Mouse (Mus musculus) thymus, adult 2 months (tissue): Measurements from ENCODE around the gene Tmc6. TPM values are rescaled to one million over a fixed set of nuclear protein-coding genes. Genes with fewer than 3 reads are reported as not detected.

Source experiments
- DNase-seq: peaks from one replicate; pipeline ENCODE4 v3.0.0; 2021
- H3K27ac ChIP-seq: fragments of 200-500 bp; 2 replicates; pipeline ENCODE4 v1.5.1; 2012; ENCODE audit warnings: low read length, control low read depth; ENCODE audit not compliant: control insufficient read depth, insufficient read depth
- H3K27me3 ChIP-seq: fragments of 200-500 bp; 2 replicates; pipeline ENCODE4 v1.6.1; 2012; ENCODE audit warnings: mild to moderate bottlenecking, low read length, moderate library complexity, mixed read lengths; ENCODE audit not compliant: control insufficient read depth, insufficient read depth
- H3K36me3 ChIP-seq: fragments of 200-500 bp; 2 replicates; pipeline ENCODE4 v1.6.1; 2012; ENCODE audit warnings: mild to moderate bottlenecking, low read length, moderate library complexity; ENCODE audit not compliant: control insufficient read depth, insufficient read depth
- H3K4me1 ChIP-seq: fragments of 200-500 bp; replicated peaks from 2 replicates; pipeline ENCODE4 v1.6.1; 2012; ENCODE audit warnings: low read length; ENCODE audit not compliant: control insufficient read depth, insufficient read depth
- H3K4me3 ChIP-seq: fragments of 200-500 bp; 2 replicates; pipeline ENCODE4 v1.5.1; 2012; ENCODE audit warnings: mild to moderate bottlenecking, low read length, control low read depth, moderate library complexity; ENCODE audit not compliant: control insufficient read depth, insufficient read depth
- CTCF ChIP-seq: fragments of 200-500 bp; IDR thresholded peaks from 2 replicates; pipeline ENCODE4 v1.5.1; 2012; ENCODE audit warnings: mild to moderate bottlenecking, control low read depth, low read length, moderate library complexity, borderline replicate concordance; ENCODE audit not compliant: control insufficient read depth, poor library complexity, insufficient read depth; ENCODE audit errors: extremely low read depth
- POLR2A ChIP-seq: fragments of 200-500 bp; IDR thresholded peaks from 2 replicates; pipeline ENCODE4 v1.6.1; 2012; ENCODE audit warnings: mild to moderate bottlenecking, low read length, control low read depth, moderate library complexity; ENCODE audit not compliant: control insufficient read depth, poor library complexity, insufficient read depth; ENCODE audit errors: extremely low read depth
- WGBS: fragments of 180-500 bp; shearing (Covaris S2); methylation state at CpG from one replicate; pipeline ENCODE4 v1.1.7; 2018; 5-methylcytosine and 5-hydroxymethylcytosine counted together
- polyA plus RNA-seq: library from polyadenylated mRNA; depleted of rRNA; stranded (reverse); fragments of >200 nt; gene quantifications from 2 replicates; pipeline ENCODE4 v1.2.3, GENCODE M21; 2012

Tmc6 gene
- polyA plus RNA-seq, 1 experiment, result 201 TPM

DNA sequence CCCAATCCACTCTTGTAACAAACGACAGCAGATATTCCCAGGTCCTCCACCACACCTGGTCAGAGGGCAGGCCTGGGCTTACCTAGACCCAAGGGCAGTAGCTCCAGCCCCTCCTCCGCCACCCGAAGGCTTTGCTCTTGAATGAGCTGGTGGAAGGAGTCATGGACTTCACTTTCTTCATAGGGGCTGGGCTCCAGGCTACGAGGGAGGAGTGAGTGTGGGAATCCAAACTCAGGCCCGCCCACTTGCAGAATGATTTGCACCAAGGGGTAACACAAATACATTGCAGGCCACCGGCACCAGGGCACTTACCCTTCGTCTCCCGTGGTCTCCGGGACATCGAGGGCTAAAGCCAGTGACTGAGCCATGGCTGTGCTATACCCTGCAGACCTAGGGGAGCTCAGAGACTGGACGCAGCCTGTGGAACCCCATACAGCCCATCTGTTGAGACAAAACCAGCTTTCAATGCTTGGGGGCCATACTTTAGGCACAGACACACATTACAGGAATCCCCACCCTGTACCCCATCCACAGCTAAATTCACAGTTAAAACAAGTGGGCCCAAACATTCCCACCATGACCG lies 3.1 kb downstream of the Tmc6 start:
- 45% methylated on average over 12 of the region's 12 CpGs for WGBS
- DNase-seq, result no peak
- Histone ChIP-seq H3K4me1 (peaks cover 51% of the 10 kb centered on the region), H3K36me3 (peaks cover 18% of the 10 kb centered on the region), H3K27ac (peak overlapping the region; percentile 99), H3K27me3 (no peaks in the 10 kb centered on the region), H3K4me3 (peak overlapping the region; percentile 99)
- TF ChIP-seq POLR2A (no peak), CTCF (no peak)

DNA sequence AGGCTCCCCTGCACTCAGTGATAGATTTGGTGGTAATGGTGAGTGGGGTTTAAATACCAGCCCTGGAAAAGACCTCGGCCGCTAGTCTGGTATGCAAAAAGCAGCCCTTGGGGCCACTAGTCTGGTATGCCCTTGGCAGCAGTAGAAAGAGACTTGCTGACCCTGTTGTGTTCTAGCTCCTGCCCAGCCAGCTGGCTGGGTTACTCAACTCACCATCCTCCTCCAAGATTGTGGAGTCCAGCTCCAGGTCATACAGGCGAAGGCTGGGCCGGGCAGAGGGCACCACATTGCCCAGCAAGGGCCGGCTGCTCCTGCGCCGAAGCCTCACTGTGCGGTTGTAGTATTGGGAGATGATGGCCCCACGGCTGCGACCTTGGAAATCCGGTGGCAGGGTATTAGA lies 4.0 kb downstream of the Tmc6 start:
- peaks cover 44% of the 10 kb centered on the region for H3K4me1 ChIP-seq
- 98% methylated on average over 11 of the region's 11 CpGs for WGBS
- peak overlapping the region; percentile 85 for H3K27ac ChIP-seq
- TF ChIP-seq CTCF (no peak), POLR2A (no peak)
- H3K36me3 ChIP-seq, result peaks cover 23% of the 10 kb centered on the region
- no peaks in the 10 kb centered on the region for H3K27me3 ChIP-seq
- no peak for DNase-seq
- no peak overlapping the region for H3K4me3 ChIP-seq

DNA sequence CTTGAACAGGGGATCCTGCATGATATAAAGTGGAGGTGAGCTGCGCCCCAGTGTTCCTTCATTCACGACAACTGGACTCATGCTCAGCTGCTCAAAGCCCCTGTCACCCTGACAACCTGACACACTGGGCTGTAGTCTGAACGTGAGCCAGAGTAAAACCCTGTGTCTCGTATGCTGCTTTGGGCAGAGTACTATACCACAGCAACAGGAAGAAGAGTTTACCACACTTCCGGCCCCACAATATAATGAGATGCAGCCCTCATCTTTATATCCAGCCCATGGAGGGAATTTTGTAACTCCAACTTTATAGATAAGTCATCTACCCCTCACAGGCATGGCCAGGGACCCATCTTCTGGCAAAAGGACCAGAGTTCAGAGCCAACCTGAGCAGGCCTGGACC lies 4.9 kb downstream of the Tmc6 start:
- 19% methylated on average over 5 of the region's 5 CpGs for WGBS
- H3K4me3 ChIP-seq, result no peak overlapping the region
- peaks cover 44% of the 10 kb centered on the region for H3K4me1 ChIP-seq
- peak overlapping the region; percentile 85 for H3K27ac ChIP-seq
- peak; percentile 45 for DNase-seq
- H3K27me3 ChIP-seq, result no peaks in the 10 kb centered on the region
- TF ChIP-seq CTCF (no peak), POLR2A (no peak)
- peaks cover 23% of the 10 kb centered on the region for H3K36me3 ChIP-seq

DNA sequence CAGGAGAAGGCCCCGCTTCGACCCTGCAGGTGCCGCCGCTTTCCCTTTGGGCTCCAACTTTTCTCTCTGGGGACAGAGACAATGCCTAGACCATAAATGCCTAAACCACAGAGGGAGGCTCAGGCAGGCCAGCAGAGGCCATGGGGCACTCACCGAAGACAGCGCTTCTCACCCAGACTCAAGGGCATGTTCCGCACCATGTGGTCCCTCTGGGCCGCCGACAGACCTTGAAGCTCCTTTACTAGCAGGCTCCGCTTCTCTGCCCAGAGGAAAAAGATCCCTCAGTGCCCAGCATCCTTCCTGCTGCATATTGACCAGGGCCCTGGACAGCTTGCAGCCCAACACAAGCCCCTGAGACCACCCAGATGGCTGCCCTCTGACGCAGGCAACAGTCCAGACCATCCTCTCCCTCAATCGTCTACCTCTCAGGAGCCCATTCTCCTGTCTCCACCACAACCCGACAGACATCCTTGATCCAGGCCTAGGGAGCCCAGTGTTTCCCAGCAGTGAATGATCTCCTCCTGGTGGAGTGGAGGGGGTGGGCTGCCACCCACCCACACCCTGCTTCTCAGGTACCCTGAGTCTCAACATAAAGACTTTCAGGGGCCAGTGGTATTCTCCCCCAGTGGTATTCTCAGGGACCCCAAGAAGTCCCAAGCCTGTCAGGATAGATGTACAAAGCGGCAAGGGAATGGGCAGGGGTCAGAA lies 5.8 kb downstream of the Tmc6 start:
- H3K36me3 ChIP-seq, result peaks cover 23% of the 10 kb centered on the region
- peaks cover 40% of the 10 kb centered on the region for H3K4me1 ChIP-seq
- no peak for TF ChIP-seq CTCF
- no peak for TF ChIP-seq POLR2A
- peak overlapping the region; percentile 68; the same call in 1 of the 2 replicates for H3K27ac ChIP-seq
- DNase-seq, result no peak
- 91% methylated on average over 14 of the region's 14 CpGs for WGBS
- H3K4me3 ChIP-seq, result no peak overlapping the region
- H3K27me3 ChIP-seq, result no peaks in the 10 kb centered on the region

- Histone ChIP-seq H3K27me3 (no peaks in the 10 kb centered on the region), H3K4me1 (peaks cover 35% of the 10 kb centered on the region), H3K4me3 (no peak overlapping the region), H3K36me3 (peaks cover 23% of the 10 kb centered on the region), H3K27ac (no peak overlapping the region)
- no peak for TF ChIP-seq POLR2A
- DNase-seq, result no peak
- 93% methylated on average over 13 of the region's 13 CpGs for WGBS
These were observed 6.5 kb downstream of the Tmc6 start for GRCm38 (mm10) chr11:117775540-117775939.

- Histone ChIP-seq H3K27me3 (no peaks in the 10 kb centered on the region), H3K27ac (no peak overlapping the region), H3K4me1 (peaks cover 35% of the 10 kb centered on the region), H3K4me3 (no peak overlapping the region), H3K36me3 (peaks cover 23% of the 10 kb centered on the region)
- DNase-seq, result no peak
- TF ChIP-seq POLR2A (no peak), CTCF (no peak)
- 98% methylated on average over 10 of the region's 10 CpGs for WGBS
These were observed 7.1 kb downstream of the Tmc6 start for GRCm38 (mm10) chr11:117774925-117775324.
